Mouse (Mus musculus): ENCODE results near the gene Nipal1.
A peak's percentile ranks its signal among the peaks of the same experiment; 100 is the strongest.

The Nipal1 gene

DNA sequence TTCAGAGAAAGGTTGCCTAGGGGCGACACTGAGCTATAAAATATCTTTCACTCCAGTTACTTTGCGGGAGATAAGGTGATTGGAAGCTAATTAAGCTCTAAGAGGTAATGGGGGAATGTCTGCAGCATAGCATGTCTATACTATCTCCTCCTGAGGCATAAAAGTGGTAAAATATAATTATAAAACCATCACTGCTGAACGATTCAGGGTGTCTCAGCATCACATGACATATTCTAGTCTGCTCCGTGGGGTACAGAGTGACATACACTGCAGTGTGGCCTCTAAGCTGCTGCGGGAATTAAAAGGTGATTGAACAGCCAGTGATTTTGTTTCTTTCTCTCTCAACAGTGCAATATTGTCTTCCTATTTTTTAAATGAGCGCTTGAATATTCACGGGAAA lies 18.8 kb downstream of the Nipal1 start:
- DNase-seq: no peak

- no peak for DNase-seq
Observed at GRCm38 (mm10) chr5:72668351-72668750, 20.8 kb downstream of the Nipal1 start.

DNA sequence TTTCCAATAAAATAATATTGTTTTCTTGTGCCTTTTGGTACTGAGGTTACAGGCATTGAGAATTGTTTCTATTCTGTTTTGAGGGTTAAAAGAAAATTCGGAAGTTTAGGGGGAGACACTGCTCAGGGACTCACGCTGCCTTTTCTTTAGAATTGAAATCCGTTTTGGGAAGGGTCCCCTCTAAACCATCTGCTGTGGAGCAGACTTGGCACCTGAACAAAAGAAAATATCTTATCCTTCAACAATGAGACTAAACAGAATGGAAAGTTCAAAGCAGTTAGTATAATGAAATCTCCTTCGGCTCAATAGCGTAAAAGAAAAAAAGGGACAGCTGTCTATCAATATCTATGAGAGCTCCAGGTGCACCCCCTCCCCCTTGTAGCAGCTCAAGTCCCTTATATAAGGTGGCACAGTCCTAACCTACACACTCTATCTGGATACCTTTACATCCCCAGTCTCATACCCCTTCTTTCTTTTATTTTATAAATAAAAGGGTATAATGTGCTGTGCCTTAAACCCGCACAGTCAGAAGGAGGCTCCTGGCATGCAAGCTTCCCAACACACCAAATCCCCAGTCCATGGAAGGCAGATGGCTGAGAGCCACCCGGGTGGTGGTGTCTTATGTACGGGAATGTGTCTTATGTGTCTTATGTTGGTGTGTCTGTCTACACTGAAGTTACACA lies 23.6 kb downstream of the Nipal1 start:
- DNase-seq: no peak

DNA sequence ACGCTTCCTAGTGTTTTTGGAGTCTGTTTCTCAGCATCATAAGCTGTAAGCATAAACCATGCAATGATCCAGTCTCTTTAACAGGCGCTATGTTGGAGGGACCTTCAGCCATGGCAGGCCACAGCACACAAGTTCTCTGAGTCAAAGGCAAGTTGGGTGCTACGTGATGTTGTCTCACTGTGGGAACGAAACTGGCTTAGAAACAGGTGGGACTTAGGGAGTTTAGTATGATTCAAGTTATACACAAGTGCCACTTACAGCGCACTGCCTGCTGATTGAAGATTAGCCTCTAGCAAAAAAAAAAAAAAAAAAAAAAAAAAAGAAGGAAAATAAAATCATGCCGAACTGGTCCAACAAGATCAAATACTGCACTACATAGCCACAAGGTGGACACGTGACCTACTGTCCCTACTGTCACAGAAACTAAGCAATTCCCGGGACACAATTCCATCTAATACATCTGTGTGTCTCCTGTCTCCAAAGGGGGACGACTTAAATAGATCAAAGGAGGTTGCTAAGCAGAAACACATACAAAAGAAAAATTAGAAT lies 27.5 kb downstream of the Nipal1 start:
- no peak for DNase-seq

- DNase-seq: no peak
Observed at GRCm38 (mm10) chr5:72681451-72681850, 33.9 kb downstream of the Nipal1 start.

- DNase-seq: no peak
Observed at GRCm38 (mm10) chr5:72689556-72689955, 42.0 kb downstream of the Nipal1 start.

- no peak for DNase-seq
Observed at GRCm38 (mm10) chr5:72690516-72690915, 42.9 kb downstream of the Nipal1 start.

GRCm38 (mm10) chr5:72694684-72695083 lies 47.1 kb downstream of the Nipal1 start:
- DNase-seq: no peak

- no peak for DNase-seq
Observed at GRCm38 (mm10) chr5:72696491-72696890, 48.9 kb downstream of the Nipal1 start.

GRCm38 (mm10) chr5:72698343-72698742 lies 50.7 kb downstream of the Nipal1 start:
- no peak for DNase-seq

GRCm38 (mm10) chr5:72698818-72699499 lies 51.4 kb downstream of the Nipal1 start:
- DNase-seq: no peak

- no peak for DNase-seq
Observed at GRCm38 (mm10) chr5:72699500-72699818, 51.9 kb downstream of the Nipal1 start.

GRCm38 (mm10) chr5:72702202-72702601 lies 54.6 kb downstream of the Nipal1 start:
- no peak for DNase-seq

DNA sequence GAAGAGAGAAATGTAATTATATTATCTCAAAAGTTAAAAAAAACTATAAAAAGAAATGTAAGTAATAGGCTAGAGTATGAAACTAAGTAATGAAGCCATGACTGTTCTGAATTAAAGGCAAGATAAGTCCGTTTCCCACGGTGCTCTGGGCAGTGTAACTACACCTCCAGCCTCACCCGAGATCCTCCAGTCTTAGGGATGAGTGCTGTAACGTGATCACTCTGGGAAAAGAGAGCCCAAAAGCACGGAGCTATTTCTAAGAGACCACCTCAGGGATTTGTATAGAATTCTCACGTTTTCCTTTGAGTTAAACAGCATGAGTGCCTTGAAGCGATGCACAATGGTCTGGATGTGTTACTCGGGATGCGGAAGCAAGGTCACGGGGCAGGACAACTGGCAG lies 58.5 kb downstream of the Nipal1 start:
- peak; percentile 28 for DNase-seq

GRCm38 (mm10) chr5:72706722-72707121 lies 59.1 kb downstream of the Nipal1 start:
- DNase-seq: no peak

GRCm38 (mm10) chr5:72709451-72709850 lies 61.9 kb downstream of the Nipal1 start:
- no peak for DNase-seq

GRCm38 (mm10) chr5:72709976-72710375 lies 62.4 kb downstream of the Nipal1 start:
- DNase-seq: no peak

- peak; percentile 75 for DNase-seq
Observed at GRCm38 (mm10) chr5:72710572-72711278, 63.1 kb downstream of the Nipal1 start.

- no peak for DNase-seq
Observed at GRCm38 (mm10) chr5:72720587-72720986, 73.0 kb downstream of the Nipal1 start.
